Mouse (Mus musculus) lung, adult 2 months (tissue): ENCODE data around the gene Vmn1r167. TPM values are rescaled to one million over a fixed set of nuclear protein-coding genes. Genes with fewer than 3 reads are reported as not detected.
"Not testable (repeated sequence)": the region's sequence is repeated elsewhere in the genome, so short reads cannot be mapped to it uniquely, and the experiment has no call there.

Experiments used
- DNase-seq: peaks from one replicate; pipeline ENCODE4 v3.0.0; 2022
- H3K4me1 ChIP-seq: fragments of 200-500 bp; 2 replicates; pipeline ENCODE4 v1.6.1; 2011; ENCODE audit warnings: low read length; ENCODE audit not compliant: control insufficient read depth, insufficient read depth
- H3K4me3 ChIP-seq: fragments of 200-500 bp; replicated peaks from 2 replicates; pipeline ENCODE3; 2011; ENCODE audit warnings: low read depth, mild to moderate bottlenecking, control low read depth, low read length; ENCODE audit errors: extremely low read depth
- WGBS: fragments of 180-500 bp; shearing (Covaris S2); methylation state at CpG from one replicate; pipeline ENCODE4 v1.1.7; 2018; 5-methylcytosine and 5-hydroxymethylcytosine counted together
- polyA plus RNA-seq: library from polyadenylated mRNA; depleted of rRNA; stranded (reverse); fragments of >200 nt; gene quantifications from 2 replicates; pipeline ENCODE4 v1.2.3, GENCODE M21; 2012; rRNA removed

Gene Vmn1r167
- not detected in 2 replicates for polyA plus RNA-seq

- H3K4me3 ChIP-seq, H3K4me1 ChIP-seq, DNase-seq: not testable (repeated sequence)
- 89% methylated on average over 2 of the region's 2 CpGs for WGBS
Observed at GRCm38 (mm10) chr7:23507106-23507505, at the start of gene Vmn1r167. Gene Vmn1r167 (minus strand): TSS chr7:23507206.

GRCm38 (mm10) chr7:23539432-23539831 is 32.4 kb upstream of the Vmn1r167 start, which contains the start of gene Vmn1r168:
Gene Vmn1r168 (plus strand): TSS chr7:23539732.
- H3K4me3 ChIP-seq, H3K4me1 ChIP-seq, DNase-seq: not testable (repeated sequence)
- no CpG with 5 or more reads among the region's 1 CpGs for WGBS

DNA sequence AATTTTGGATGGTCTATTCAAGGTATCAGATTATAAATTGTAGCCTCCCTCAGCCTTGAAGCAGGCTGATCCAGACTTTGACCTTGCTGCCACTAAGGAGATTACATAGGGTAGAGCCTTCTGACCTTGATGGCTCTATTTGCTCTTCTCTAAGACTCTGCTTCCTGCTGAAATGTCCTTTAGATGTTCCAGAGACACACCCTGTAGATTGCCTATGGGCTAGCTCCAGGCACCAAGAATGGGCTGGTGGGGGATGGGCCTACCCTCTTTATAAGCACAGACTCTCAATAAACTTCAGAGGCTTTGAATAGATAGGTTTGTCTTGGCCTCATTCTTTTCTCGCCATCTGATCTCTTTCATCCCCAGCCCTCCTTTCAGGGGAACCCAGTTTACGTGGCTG is 34.1 kb downstream of the Vmn1r167 start:
- 49% methylated on average over 2 of the region's 2 CpGs for WGBS
- DNase-seq, H3K4me1 ChIP-seq: not testable (repeated sequence)

DNA sequence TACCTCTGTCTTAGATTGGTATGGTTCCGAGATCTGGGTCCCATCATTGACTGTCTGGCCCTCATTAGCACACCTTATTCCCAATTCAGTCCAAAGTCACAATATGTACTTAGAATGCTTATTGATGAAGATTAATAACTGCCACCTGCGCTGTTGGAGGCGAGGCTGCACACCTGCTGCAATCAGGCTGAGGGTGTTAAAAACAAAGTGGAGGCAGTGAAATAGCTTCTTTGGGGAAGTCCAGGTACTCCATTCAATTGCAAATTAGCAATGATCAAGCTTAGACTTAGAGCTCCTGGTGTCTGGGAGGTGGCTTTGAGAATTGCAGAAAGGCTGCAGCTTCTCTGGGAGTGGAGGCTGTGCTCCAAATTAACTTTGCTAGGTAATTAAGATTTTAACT is 36.2 kb downstream of the Vmn1r167 start:
- WGBS: 54% methylated on average over 3 of the region's 3 CpGs
- DNase-seq, H3K4me3 ChIP-seq, H3K4me1 ChIP-seq: not testable (repeated sequence)

More for the DNA sequence above, 34.1 kb downstream of the Vmn1r167 start:
- not testable (repeated sequence) for H3K4me3 ChIP-seq

DNA sequence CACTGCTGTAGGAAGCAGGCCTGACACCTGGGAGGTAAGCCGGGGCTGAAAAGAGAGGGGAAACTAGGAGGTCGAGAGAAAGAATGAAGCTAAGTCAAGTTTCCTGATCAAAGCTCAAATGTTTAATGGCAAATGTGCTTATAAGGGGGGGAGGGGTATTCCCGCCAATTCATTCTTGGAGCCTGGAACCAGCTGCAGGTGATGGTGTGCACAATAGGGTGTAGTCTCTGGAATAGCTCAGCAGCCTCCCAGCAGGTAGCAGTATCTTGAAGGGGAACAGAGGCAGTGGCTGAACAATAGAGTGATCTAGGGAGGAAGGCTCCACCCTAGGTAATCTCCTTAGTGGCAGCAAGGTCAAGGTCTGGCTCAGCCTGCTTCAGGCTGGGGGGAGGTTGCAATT is 36.8 kb downstream of the Vmn1r167 start:
- H3K4me1 ChIP-seq, DNase-seq, H3K4me3 ChIP-seq: not testable (repeated sequence)
- 65% methylated on average over 3 of the region's 3 CpGs for WGBS

Other genes with a start within 250 kb of the Vmn1r167 start
- gene Gm6902, start 228.3 kb downstream of the Vmn1r167 start, polyA plus RNA-seq: not detected in 2 replicates
- not detected in 2 replicates for gene Nlrp4e, start 206.0 kb downstream of the Vmn1r167 start, polyA plus RNA-seq
- not detected in 2 replicates for gene Nlrp5, start 121.3 kb downstream of the Vmn1r167 start, polyA plus RNA-seq
- not detected in 2 replicates for gene Vmn1r168, start 32.5 kb upstream of the Vmn1r167 start, polyA plus RNA-seq
- gene Vmn1r169, start 68.3 kb upstream of the Vmn1r167 start, polyA plus RNA-seq: not detected in 2 replicates
- gene Vmn1r170, start 99.0 kb upstream of the Vmn1r167 start, polyA plus RNA-seq: not detected in 2 replicates
- not detected in 2 replicates for gene Vmn1r171, start 123.5 kb upstream of the Vmn1r167 start, polyA plus RNA-seq
- not detected in 2 replicates for gene Vmn1r172, start 151.1 kb upstream of the Vmn1r167 start, polyA plus RNA-seq
- not detected in 2 replicates for gene Vmn1r173, start 193.5 kb upstream of the Vmn1r167 start, polyA plus RNA-seq
- not detected in 2 replicates for gene Vmn1r174, start 245.1 kb upstream of the Vmn1r167 start, polyA plus RNA-seq